8 mouse cellular contexts compared by ENCODE assay signal in genomic region chr12:73786909-73787308, GRCm38 (mm10).
DNase-seq lines count a peak whose midpoint lies in the region; ATAC-seq lines count a peak whose summit lies in the region.

No protein-coding gene starts in this region.

- intact Hi-C loops in left cerebral cortex, postnatal 4 days (cut with DNase I), result no loop called here

- DNase-seq in left cerebral cortex, postnatal 4 days, result peak; percentile 88
- DNase-seq in left cerebral cortex, adult 18-20 months (ENCODE audit: low spot score in 2 of 2), result no peak
- DNase-seq in adrenal gland, postnatal 36 days, result peak; percentile 86 to 87
- DNase-seq in gastrocnemius, adult 18-20 months (ENCODE audit: low spot score), result peak; percentile 84
- peak; percentile 87 for DNase-seq in kidney, adult 9 months
- peak; percentile 82 to 89 for DNase-seq in lung, postnatal 4 days
- no peak for DNase-seq in yolk sac, embryonic 10.5 days (ENCODE audit: low spot score)

- no peak for ATAC-seq in megakaryocyte progenitor cell, adult 5-6 weeks (replicated peaks; ENCODE audit: poor library complexity)

Comparison
In these comparisons a context has a peak if more than half of its experiments do, and no peak if none do; other contexts are left out.
1. DNase-seq: peak in left cerebral cortex, postnatal 4 days (single experiment), adrenal gland, postnatal 36 days (2 of 2), gastrocnemius, adult 18-20 months (single experiment), kidney, adult 9 months (single experiment) and lung, postnatal 4 days (2 of 2); none in left cerebral cortex, adult 18-20 months (0 of 2) and yolk sac, embryonic 10.5 days (single experiment).